27 mouse cellular contexts compared by ENCODE assay signal in genomic region chrX:155346249-155346648, GRCm38 (mm10). TPM values are rescaled to one million over a fixed set of nuclear protein-coding genes. Genes with fewer than 3 reads are reported as not detected.
DNase-seq lines count a peak whose midpoint lies in the region; ATAC-seq and TF ChIP-seq lines count a peak whose summit lies in the region.
"Had no signal": no experiment of that assay in that cellular context is flagged by ENCODE, and none has a peak within 500 bp of the region (broad histone marks: within the 10 kb centered on the region; RNA-seq: fewer than 3 reads in every experiment).

No protein-coding gene starts in this region.

- no peaks in the 10 kb centered on the region for H3K36me3 ChIP-seq in testis, adult 2 months (ENCODE audit: control insufficient read depth, insufficient read depth, low read length)
- H3K36me3 ChIP-seq in intestine, embryonic 16.5 days (ENCODE audit: control insufficient read depth, insufficient read depth, low read length): no peaks in the 10 kb centered on the region
- H3K36me3 ChIP-seq: embryonic facial prominence, embryonic 13.5 days; embryonic facial prominence, embryonic 15.5 days; forebrain, embryonic 10.5 days; forebrain, embryonic 12.5 days; G1E had no signal

- TF ChIP-seq POLR2A in testis, adult 2 months (IDR thresholded peaks at IDR 0.05; ENCODE audit: control insufficient read depth, low read depth, low read length): no peak

- ATAC-seq in megakaryocyte, adult 5-6 weeks (ENCODE audit: poor library complexity, severe bottlenecking): peak; percentile 71
- no peak for ATAC-seq in intestine, embryonic 16.5 days
- ATAC-seq: activated CD4-positive, CD25-positive, alpha-beta regulatory T cell, adult 4 months; CD4-positive, CD25-positive, alpha-beta regulatory T cell, adult 4 months; forebrain, embryonic 14.5 days; forebrain, embryonic 16.5 days; Patski had no signal

- no peaks in the 10 kb centered on the region for H3K9me3 ChIP-seq in intestine, embryonic 16.5 days (ENCODE audit: control insufficient read depth, low read length)
- H3K9me3 ChIP-seq: embryonic facial prominence, embryonic 13.5 days; embryonic facial prominence, embryonic 15.5 days; forebrain, embryonic 10.5 days; forebrain, embryonic 12.5 days; G1E had no signal

- peak overlapping the region; percentile 39; the same call in 1 of the 2 replicates for H3K27ac ChIP-seq in testis, adult 2 months (ENCODE audit: control insufficient read depth, insufficient read depth, low read depth, low read length)
- no peak overlapping the region for H3K27ac ChIP-seq in intestine, embryonic 16.5 days (ENCODE audit: low read length)
- H3K27ac ChIP-seq: embryonic facial prominence, embryonic 13.5 days; embryonic facial prominence, embryonic 15.5 days; forebrain, embryonic 10.5 days; forebrain, embryonic 12.5 days had no signal

- TF ChIP-seq CTCF in testis, adult 2 months (IDR thresholded peaks at IDR 0.05; ENCODE audit: control insufficient read depth, insufficient read depth, insufficient replicate concordance, low read depth, low read length): no peak

- no peak overlapping the region for H3K4me3 ChIP-seq in testis, adult 2 months (ENCODE audit: control insufficient read depth, low read depth, low read length)
- no peak overlapping the region for H3K4me3 ChIP-seq in intestine, embryonic 16.5 days (ENCODE audit: low read length)
- H3K4me3 ChIP-seq: embryonic facial prominence, embryonic 13.5 days; embryonic facial prominence, embryonic 15.5 days; erythroblast, embryonic 14.5 days; forebrain, embryonic 10.5 days; forebrain, embryonic 12.5 days had no signal

- DNase-seq in testis, postnatal 10 days (ENCODE audit: low spot score): no peak
- no peak for DNase-seq in layer of hippocampus, postnatal 14 days (ENCODE audit: low spot score in 2 of 2)
- DNase-seq: adrenal gland, adult 8-10 months; adrenal gland, postnatal 14 days; adrenal gland, postnatal 36 days; B cell, adult 2 months; cerebellum, adult 11-12 months; cerebellum, adult 2 months; cerebellum, adult 9-10 months; cerebellum, postnatal 10 days; cerebellum, postnatal 25 days; embryo, embryonic 11 days had no signal

- no peak overlapping the region for H3K4me2 ChIP-seq in intestine, embryonic 16.5 days (ENCODE audit: low read depth, low read length)
- H3K4me2 ChIP-seq: embryonic facial prominence, embryonic 13.5 days; embryonic facial prominence, embryonic 15.5 days; forebrain, embryonic 12.5 days had no signal

- no peak overlapping the region for H3K9ac ChIP-seq in intestine, embryonic 16.5 days (ENCODE audit: low read depth, low read length)
- H3K9ac ChIP-seq: embryonic facial prominence, embryonic 13.5 days; embryonic facial prominence, embryonic 15.5 days; forebrain, embryonic 12.5 days had no signal

- H3K27me3 ChIP-seq in testis, adult 2 months (ENCODE audit: control insufficient read depth, insufficient read depth, low read length): no peaks in the 10 kb centered on the region
- H3K27me3 ChIP-seq in intestine, embryonic 16.5 days (replicated peaks; ENCODE audit: control insufficient read depth, insufficient read depth, low read length): no peaks in the 10 kb centered on the region
- H3K27me3 ChIP-seq: CH12.LX; embryonic facial prominence, embryonic 13.5 days; embryonic facial prominence, embryonic 15.5 days; forebrain, embryonic 12.5 days had no signal

- H3K4me1 ChIP-seq in testis, adult 2 months (ENCODE audit: control insufficient read depth, insufficient read depth, low read length): no peaks in the 10 kb centered on the region
- H3K4me1 ChIP-seq in intestine, embryonic 16.5 days (ENCODE audit: control insufficient read depth, insufficient read depth, low read length): no peaks in the 10 kb centered on the region
- H3K4me1 ChIP-seq: embryonic facial prominence, embryonic 13.5 days; embryonic facial prominence, embryonic 15.5 days; forebrain, embryonic 10.5 days; forebrain, embryonic 12.5 days had no signal

- 90% methylated on average over 2 of the region's 2 CpGs for WGBS in intestine, embryonic 16.5 days

RNA-seq across cellular contexts. Expression of gene Prdx4, which starts 5.7 kb away (rescaled TPM):
- polyA plus RNA-seq in testis, adult 2 months (2012; rRNA removed): 133 and 179 TPM in 2 replicates
- 124 and 167 TPM in 2 replicates for total RNA-seq in megakaryocyte, adult 5-6 weeks (2015)
- total RNA-seq in megakaryocyte, adult 5-6 weeks (2017): 122 and 137 TPM in 2 replicates
- 10 to 100 TPM; 17.4 to 22.1 TPM for total RNA-seq in layer of hippocampus, postnatal 14 days (2021)
- 185 and 202 TPM in 2 replicates for polyA plus RNA-seq in intestine, embryonic 16.5 days (2015; fragmentation: Nextera tagmentation; extraction: Ambion mirVana)

Comparison
In these comparisons a context has a peak if more than half of its experiments do, and no peak if none do; other contexts are left out.
1. RNA of gene Prdx4, which starts 5.7 kb away (total RNA-seq): 122 to 167 TPM in megakaryocyte, adult 5-6 weeks; 17.4 to 22.1 TPM in layer of hippocampus, postnatal 14 days; every median in the first group is over 4 times any median in the second.